Mouse (Mus musculus): Measurements from ENCODE around the gene Trem3. TPM values are rescaled to one million over a fixed set of nuclear protein-coding genes. Genes with fewer than 3 reads are reported as not detected.

The Trem3 gene
- polyA plus RNA-seq (2015; fragmentation: Nextera tagmentation; extraction: Ambion mirVana), result not detected in 2 replicates

GRCm38 (mm10) chr17:48247221-48247928, at the start of gene Trem3:
Gene Trem3 (plus strand): TSS chr17:48247777.
- no peak for TF ChIP-seq CTCF (IDR thresholded peaks at IDR 0.05; ENCODE audit: low read depth)
- H3K4me3 ChIP-seq (ENCODE audit: low read depth, low read length), result no peak within 1 kb of the TSS
- no peaks in the 10 kb centered on the region for H3K36me3 ChIP-seq (ENCODE audit: control insufficient read depth, insufficient read depth)
- no peak for ATAC-seq
- H3K9ac ChIP-seq (ENCODE audit: low read depth, low read length), result no peak within 1 kb of the TSS
- H3K27me3 ChIP-seq (replicated peaks; ENCODE audit: control insufficient read depth, insufficient read depth, low read length), result no peaks in the 10 kb centered on the region
- 75% methylated on average over 11 of the region's 11 CpGs for WGBS
- H3K27ac ChIP-seq (ENCODE audit: low read depth, low read length), result no peak within 1 kb of the TSS
- no peaks in the 10 kb centered on the region for H3K9me3 ChIP-seq (ENCODE audit: control insufficient read depth)
- no peak within 1 kb of the TSS for H3K4me2 ChIP-seq (replicated peaks; ENCODE audit: low read depth)
- no peaks in the 10 kb centered on the region for H3K4me1 ChIP-seq (replicated peaks; ENCODE audit: control insufficient read depth, insufficient read depth, low read length)

- H3K27me3 ChIP-seq (replicated peaks; ENCODE audit: control insufficient read depth, insufficient read depth, low read length), result no peaks in the 10 kb centered on the region
- H3K36me3 ChIP-seq (ENCODE audit: control insufficient read depth, insufficient read depth), result no peaks in the 10 kb centered on the region
- WGBS, result 94% methylated on average over 12 of the region's 12 CpGs
- H3K4me3 ChIP-seq (ENCODE audit: low read depth, low read length), result no peak overlapping the region
- ATAC-seq, result no peak
- H3K9me3 ChIP-seq (ENCODE audit: control insufficient read depth), result peaks cover 10% of the 10 kb centered on the region; the same call in 1 of the 2 replicates
- no peaks in the 10 kb centered on the region for H3K4me1 ChIP-seq (replicated peaks; ENCODE audit: control insufficient read depth, insufficient read depth, low read length)
- no peak overlapping the region for H3K27ac ChIP-seq (ENCODE audit: low read depth, low read length)
- no peak overlapping the region for H3K9ac ChIP-seq (ENCODE audit: low read depth, low read length)
- no peak for TF ChIP-seq CTCF (IDR thresholded peaks at IDR 0.05; ENCODE audit: low read depth)
- H3K4me2 ChIP-seq (replicated peaks; ENCODE audit: low read depth), result no peak overlapping the region
Measured at GRCm38 (mm10) chr17:48203086-48203485, 44.5 kb upstream of the Trem3 start.

- ATAC-seq, result no peak
- no peak for TF ChIP-seq CTCF (IDR thresholded peaks at IDR 0.05; ENCODE audit: low read depth)
- Histone ChIP-seq H3K27me3 (replicated peaks; ENCODE audit: control insufficient read depth, insufficient read depth, low read length) (no peaks in the 10 kb centered on the region), H3K4me1 (replicated peaks; ENCODE audit: control insufficient read depth, insufficient read depth, low read length) (no peaks in the 10 kb centered on the region), H3K4me2 (replicated peaks; ENCODE audit: low read depth) (no peak overlapping the region), H3K36me3 (ENCODE audit: control insufficient read depth, insufficient read depth) (no peaks in the 10 kb centered on the region), H3K4me3 (ENCODE audit: low read depth, low read length) (no peak overlapping the region), H3K27ac (ENCODE audit: low read depth, low read length) (no peak overlapping the region), H3K9me3 (ENCODE audit: control insufficient read depth) (no peaks in the 10 kb centered on the region), H3K9ac (ENCODE audit: low read depth, low read length) (no peak overlapping the region)
- 96% methylated on average over 12 of the region's 12 CpGs for WGBS
Measured at GRCm38 (mm10) chr17:48212596-48212995, 35.0 kb upstream of the Trem3 start.

GRCm38 (mm10) chr17:48213511-48213910, 34.1 kb upstream of the Trem3 start:
- TF ChIP-seq CTCF (IDR thresholded peaks at IDR 0.05; ENCODE audit: low read depth), result no peak
- no peak for ATAC-seq
- no peak overlapping the region for H3K27ac ChIP-seq (ENCODE audit: low read depth, low read length)
- no peak overlapping the region for H3K4me3 ChIP-seq (ENCODE audit: low read depth, low read length)
- no peaks in the 10 kb centered on the region for H3K9me3 ChIP-seq (ENCODE audit: control insufficient read depth)
- no peak overlapping the region for H3K9ac ChIP-seq (ENCODE audit: low read depth, low read length)
- no peaks in the 10 kb centered on the region for H3K36me3 ChIP-seq (ENCODE audit: control insufficient read depth, insufficient read depth)
- H3K27me3 ChIP-seq (replicated peaks; ENCODE audit: control insufficient read depth, insufficient read depth, low read length), result no peaks in the 10 kb centered on the region
- 74% methylated on average over 5 of the region's 5 CpGs for WGBS
- H3K4me1 ChIP-seq (replicated peaks; ENCODE audit: control insufficient read depth, insufficient read depth, low read length), result no peaks in the 10 kb centered on the region
- no peak overlapping the region for H3K4me2 ChIP-seq (replicated peaks; ENCODE audit: low read depth)

- Histone ChIP-seq H3K9ac (ENCODE audit: low read depth, low read length) (no peak overlapping the region), H3K27ac (ENCODE audit: low read depth, low read length) (no peak overlapping the region), H3K4me3 (ENCODE audit: low read depth, low read length) (no peak overlapping the region), H3K9me3 (ENCODE audit: control insufficient read depth) (no peaks in the 10 kb centered on the region), H3K4me2 (replicated peaks; ENCODE audit: low read depth) (no peak overlapping the region), H3K27me3 (replicated peaks; ENCODE audit: control insufficient read depth, insufficient read depth, low read length) (no peaks in the 10 kb centered on the region), H3K4me1 (replicated peaks; ENCODE audit: control insufficient read depth, insufficient read depth, low read length) (no peaks in the 10 kb centered on the region), H3K36me3 (ENCODE audit: control insufficient read depth, insufficient read depth) (no peaks in the 10 kb centered on the region)
- WGBS, result 65% methylated on average over 1 of the region's 1 CpGs
- no peak for TF ChIP-seq CTCF (IDR thresholded peaks at IDR 0.05; ENCODE audit: low read depth)
- ATAC-seq, result no peak
Measured at GRCm38 (mm10) chr17:48215429-48215828, 32.1 kb upstream of the Trem3 start.

GRCm38 (mm10) chr17:48230680-48231079, 16.9 kb upstream of the Trem3 start:
- 85% methylated on average over 7 of the region's 7 CpGs for WGBS
- Histone ChIP-seq H3K27ac (ENCODE audit: low read depth, low read length) (no peak overlapping the region), H3K36me3 (ENCODE audit: control insufficient read depth, insufficient read depth) (no peaks in the 10 kb centered on the region), H3K4me3 (ENCODE audit: low read depth, low read length) (no peak overlapping the region), H3K9ac (ENCODE audit: low read depth, low read length) (no peak overlapping the region), H3K4me1 (replicated peaks; ENCODE audit: control insufficient read depth, insufficient read depth, low read length) (no peaks in the 10 kb centered on the region), H3K27me3 (replicated peaks; ENCODE audit: control insufficient read depth, insufficient read depth, low read length) (no peaks in the 10 kb centered on the region), H3K9me3 (ENCODE audit: control insufficient read depth) (no peaks in the 10 kb centered on the region), H3K4me2 (replicated peaks; ENCODE audit: low read depth) (no peak overlapping the region)
- no peak for ATAC-seq
- no peak for TF ChIP-seq CTCF (IDR thresholded peaks at IDR 0.05; ENCODE audit: low read depth)
